Mouse (Mus musculus) forebrain, embryonic 10.5 days (tissue): Measurements from ENCODE around the gene Ralgapb. TPM values are rescaled to one million over a fixed set of nuclear protein-coding genes. Genes with fewer than 3 reads are reported as not detected.

ENCODE experiments used
- DNase-seq: peaks from one replicate; pipeline ENCODE4 v3.0.0-alpha.2; 2017; ENCODE audit warnings: low spot score; ENCODE audit errors: extremely low spot score
- H3K27ac ChIP-seq: fragments of 300-500 bp; sonication (generic); 2 replicates; pipeline ENCODE4 v1.5.1; 2016; ENCODE audit warnings: mild to moderate bottlenecking
- H3K27me3 ChIP-seq: fragments of 300-500 bp; sonication (generic); 2 replicates; pipeline ENCODE4 v1.6.1; 2016; ENCODE audit warnings: mild to moderate bottlenecking; ENCODE audit not compliant: poor library complexity, severe bottlenecking
- H3K36me3 ChIP-seq: fragments of 300-500 bp; sonication (generic); replicated peaks from 2 replicates; pipeline ENCODE4 v1.6.1; 2016; ENCODE audit warnings: mild to moderate bottlenecking, moderate library complexity
- H3K4me1 ChIP-seq: fragments of 300-500 bp; sonication (generic); 2 replicates; pipeline ENCODE4 v1.6.1; 2016
- H3K4me3 ChIP-seq: fragments of 300-500 bp; sonication (generic); 2 replicates; pipeline ENCODE4 v1.5.1; 2016; ENCODE audit warnings: mild to moderate bottlenecking, moderate library complexity
- H3K9me3 ChIP-seq: fragments of 300-500 bp; sonication (generic); 2 replicates; pipeline ENCODE4 v1.6.1; 2016; ENCODE audit warnings: mild to moderate bottlenecking, moderate library complexity
- WGBS: fragments of 180-500 bp; shearing (Covaris S2); methylation state at CpG from one replicate; pipeline ENCODE4 v1.1.7; 2016; 5-methylcytosine and 5-hydroxymethylcytosine counted together
- polyA plus RNA-seq: library from polyadenylated mRNA; unstranded; fragments of >200 nt; fragmentation: Nextera tagmentation; extraction: Ambion mirVana; gene quantifications from 2 replicates; pipeline ENCODE4 v1.2.1, GENCODE M21; 2016

Gene Ralgapb
- polyA plus RNA-seq: 12.8 and 13.6 TPM in 2 replicates

- Histone ChIP-seq H3K4me1 (peaks cover 19% of the 10 kb centered on the region), H3K27ac (peak within 1 kb of the TSS; percentile 93), H3K9me3 (no peaks in the 10 kb centered on the region), H3K4me3 (peak within 1 kb of the TSS; percentile 96), H3K27me3 (no peaks in the 10 kb centered on the region), H3K36me3 (no peaks in the 10 kb centered on the region)
- peak; percentile 99 for DNase-seq
- WGBS: under 1% methylated on average over 46 of the region's 46 CpGs
Observed at GRCm38 (mm10) chr2:158409595-158410021, at the start of gene Ralgapb. Gene Ralgapb (plus strand): TSS chr2:158409848.

DNA sequence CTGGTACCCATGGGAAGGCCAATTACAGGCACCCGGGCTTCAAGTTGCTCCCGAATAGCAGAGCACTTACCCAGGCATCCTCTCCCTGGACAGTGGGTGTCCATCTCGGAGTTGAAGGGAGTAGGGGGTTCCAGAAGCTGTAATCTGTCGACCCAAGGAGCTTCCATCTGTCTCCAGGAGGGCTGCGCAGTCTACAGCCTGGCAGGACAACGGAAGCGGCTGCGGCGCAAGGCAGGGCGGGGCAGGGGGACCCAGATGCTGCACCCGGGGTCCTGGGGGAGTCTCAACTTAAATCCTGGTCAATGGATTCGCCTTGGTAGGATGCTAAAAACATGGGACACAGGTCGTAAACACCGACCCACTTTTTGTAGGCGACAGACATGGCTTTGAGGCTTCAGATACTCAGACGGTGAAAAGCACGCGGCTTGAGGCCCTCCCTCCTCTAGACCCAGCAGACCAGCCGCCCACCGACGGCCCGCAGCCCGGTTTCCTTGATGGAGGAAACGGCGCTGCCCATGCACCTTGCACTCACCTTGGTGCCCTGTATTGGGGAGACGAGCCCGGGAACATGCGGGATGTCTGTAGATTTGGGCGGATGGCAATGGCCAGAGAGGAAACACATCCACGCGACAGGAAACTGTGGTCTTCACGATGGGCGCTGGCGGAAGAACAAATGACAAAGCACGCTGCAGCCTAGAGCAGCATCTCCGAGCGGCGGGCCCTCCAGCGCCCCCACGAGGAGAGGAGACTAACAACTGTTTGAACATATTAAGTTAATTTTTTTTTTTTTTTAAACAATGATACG is 48.6 kb upstream of the Ralgapb start:
- Histone ChIP-seq H3K36me3 (peaks cover 45% of the 10 kb centered on the region), H3K9me3 (no peaks in the 10 kb centered on the region), H3K27me3 (no peaks in the 10 kb centered on the region), H3K27ac (peak overlapping the region; percentile 95), H3K4me1 (peaks cover 26% of the 10 kb centered on the region), H3K4me3 (peak overlapping the region; percentile 88)
- DNase-seq: peak; percentile 90
- WGBS: under 1% methylated on average over 41 of the region's 41 CpGs

DNA sequence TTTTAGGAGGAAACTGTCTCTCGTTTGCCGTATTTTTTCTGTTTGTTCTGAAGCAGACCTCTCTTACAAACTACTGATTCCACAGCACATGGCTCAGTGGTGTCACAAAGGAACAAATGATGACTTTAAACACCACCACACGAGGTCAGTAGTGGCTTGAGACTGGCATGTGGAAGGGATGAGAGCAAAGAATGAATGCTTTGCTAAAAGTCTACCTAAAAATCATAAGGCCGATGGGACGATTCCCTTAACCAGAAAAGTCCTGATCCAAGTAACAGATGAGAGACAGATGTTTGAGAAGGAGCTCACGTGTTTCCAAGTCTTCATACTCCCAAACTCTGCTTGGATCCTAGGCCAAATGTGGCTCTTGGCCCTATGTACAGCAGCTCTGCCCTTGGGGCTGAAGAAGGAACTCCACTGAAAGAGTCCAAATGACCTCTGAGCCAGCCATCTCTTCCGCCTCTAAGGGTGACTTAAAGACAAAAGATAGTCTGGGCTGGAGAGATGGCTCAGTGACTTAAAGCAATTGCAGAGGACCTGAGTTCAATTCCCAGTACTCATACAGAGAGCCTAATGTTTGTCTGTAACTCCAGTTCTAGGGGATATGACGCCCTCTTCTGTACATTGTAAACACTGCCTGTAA is 47.8 kb upstream of the Ralgapb start:
- Histone ChIP-seq H3K9me3 (no peaks in the 10 kb centered on the region), H3K4me3 (peak overlapping the region; percentile 88), H3K27me3 (no peaks in the 10 kb centered on the region), H3K36me3 (peaks cover 38% of the 10 kb centered on the region), H3K27ac (peak overlapping the region; percentile 95), H3K4me1 (peaks cover 26% of the 10 kb centered on the region)
- no peak for DNase-seq
- 36% methylated on average over 8 of the region's 8 CpGs for WGBS

- peaks cover 15% of the 10 kb centered on the region for H3K4me1 ChIP-seq
- no peaks in the 10 kb centered on the region for H3K9me3 ChIP-seq
- DNase-seq: no peak
- peaks cover 14% of the 10 kb centered on the region for H3K36me3 ChIP-seq
- H3K27ac ChIP-seq: no peak overlapping the region
- no peak overlapping the region for H3K4me3 ChIP-seq
- H3K27me3 ChIP-seq: no peaks in the 10 kb centered on the region
- WGBS: 89% methylated on average over 4 of the region's 4 CpGs
Observed at GRCm38 (mm10) chr2:158364175-158364574, 45.5 kb upstream of the Ralgapb start.

GRCm38 (mm10) chr2:158365099-158365850 is 44.4 kb upstream of the Ralgapb start:
- DNase-seq: no peak
- WGBS: 73% methylated on average over 12 of the region's 12 CpGs

GRCm38 (mm10) chr2:158367654-158368053 is 42.0 kb upstream of the Ralgapb start:
- peaks cover 9% of the 10 kb centered on the region; the same call in 1 of the 2 replicates for H3K4me1 ChIP-seq
- H3K36me3 ChIP-seq: no peaks in the 10 kb centered on the region
- 90% methylated on average over 5 of the region's 5 CpGs for WGBS
- no peak overlapping the region for H3K4me3 ChIP-seq
- H3K27ac ChIP-seq: no peak overlapping the region
- no peaks in the 10 kb centered on the region for H3K9me3 ChIP-seq
- H3K27me3 ChIP-seq: no peaks in the 10 kb centered on the region
- no peak for DNase-seq

More at GRCm38 (mm10) chr2:158365099-158365850, 44.4 kb upstream of the Ralgapb start:
- Histone ChIP-seq H3K36me3 (peaks cover 3% of the 10 kb centered on the region), H3K27ac (no peak overlapping the region), H3K27me3 (no peaks in the 10 kb centered on the region), H3K4me3 (no peak overlapping the region), H3K9me3 (no peaks in the 10 kb centered on the region), H3K4me1 (peaks cover 11% of the 10 kb centered on the region)

DNA sequence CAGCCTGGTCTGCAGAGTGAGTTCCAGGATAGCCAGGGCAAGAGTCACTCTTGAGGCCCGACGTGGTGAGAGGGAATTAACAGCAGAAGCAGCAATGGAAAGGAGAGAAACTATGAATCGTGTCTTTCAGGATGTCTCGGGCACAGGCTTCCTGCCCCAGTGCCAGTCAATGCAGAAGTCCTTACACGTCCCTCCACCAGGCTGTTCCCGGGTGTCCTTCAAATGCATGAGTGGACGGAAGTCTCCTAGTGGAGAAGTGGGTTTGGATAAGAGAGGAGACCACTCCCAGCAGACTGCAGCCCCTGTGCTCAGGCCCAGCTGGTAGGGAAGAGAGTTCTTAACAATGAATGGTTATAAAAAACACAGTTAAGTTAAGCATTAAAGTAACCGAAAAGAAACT is 41.3 kb upstream of the Ralgapb start:
- H3K4me3 ChIP-seq: no peak overlapping the region
- H3K36me3 ChIP-seq: no peaks in the 10 kb centered on the region
- H3K27ac ChIP-seq: no peak overlapping the region
- H3K27me3 ChIP-seq: peaks cover 5% of the 10 kb centered on the region
- DNase-seq: no peak
- H3K9me3 ChIP-seq: no peaks in the 10 kb centered on the region
- 95% methylated on average over 8 of the region's 8 CpGs for WGBS
- peaks cover 9% of the 10 kb centered on the region; the same call in 1 of the 2 replicates for H3K4me1 ChIP-seq

DNA sequence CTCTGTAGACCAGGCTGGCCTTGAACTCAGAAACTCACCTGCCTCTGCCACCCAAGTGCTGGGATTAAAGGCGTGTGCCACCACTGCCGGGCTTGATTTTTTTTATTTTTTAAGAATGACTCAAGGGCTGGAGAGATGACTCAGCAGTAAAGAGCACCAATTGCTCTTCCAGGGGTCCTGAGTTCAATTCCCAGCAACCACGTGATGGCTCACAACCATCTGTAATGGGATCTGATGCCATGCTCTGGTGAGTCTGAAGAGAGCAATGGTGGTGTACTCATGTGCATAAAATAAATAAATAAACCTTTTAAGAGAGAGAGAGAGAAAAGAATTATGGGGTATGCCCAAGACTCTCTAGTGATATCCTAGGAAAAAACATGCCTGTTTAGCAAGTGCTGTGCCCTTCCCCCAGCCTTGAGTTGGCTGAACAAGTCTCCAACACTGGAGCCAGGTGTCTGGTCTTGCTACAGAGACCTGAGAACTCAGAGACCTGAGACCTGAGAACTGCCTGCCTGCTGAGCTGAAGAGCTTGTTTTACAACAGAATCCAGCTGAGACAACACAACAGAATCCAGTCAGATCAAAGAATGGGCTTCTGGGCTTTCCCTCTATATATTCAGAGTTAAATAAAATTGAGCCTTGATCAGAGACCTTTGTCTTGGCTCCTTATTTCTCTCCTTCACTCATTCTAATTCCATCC is 40.0 kb upstream of the Ralgapb start:
- no peak for DNase-seq
- WGBS: 83% methylated on average over 3 of the region's 3 CpGs
- Histone ChIP-seq H3K27ac (no peak overlapping the region), H3K9me3 (no peaks in the 10 kb centered on the region), H3K4me1 (peaks cover 10% of the 10 kb centered on the region), H3K4me3 (no peak overlapping the region), H3K27me3 (peaks cover 18% of the 10 kb centered on the region), H3K36me3 (no peaks in the 10 kb centered on the region)

- H3K9me3 ChIP-seq: no peaks in the 10 kb centered on the region
- 0 out of 2 replicates have a peak overlapping the region, but pooled peaks have one; percentile 22 for H3K27ac ChIP-seq
- H3K4me1 ChIP-seq: peaks cover 15% of the 10 kb centered on the region
- H3K4me3 ChIP-seq: no peak overlapping the region
- no peak for DNase-seq
- H3K36me3 ChIP-seq: no peaks in the 10 kb centered on the region
- 8% methylated on average over 5 of the region's 5 CpGs for WGBS
- H3K27me3 ChIP-seq: peaks cover 24% of the 10 kb centered on the region
Observed at GRCm38 (mm10) chr2:158370173-158370550, 39.5 kb upstream of the Ralgapb start.

DNA sequence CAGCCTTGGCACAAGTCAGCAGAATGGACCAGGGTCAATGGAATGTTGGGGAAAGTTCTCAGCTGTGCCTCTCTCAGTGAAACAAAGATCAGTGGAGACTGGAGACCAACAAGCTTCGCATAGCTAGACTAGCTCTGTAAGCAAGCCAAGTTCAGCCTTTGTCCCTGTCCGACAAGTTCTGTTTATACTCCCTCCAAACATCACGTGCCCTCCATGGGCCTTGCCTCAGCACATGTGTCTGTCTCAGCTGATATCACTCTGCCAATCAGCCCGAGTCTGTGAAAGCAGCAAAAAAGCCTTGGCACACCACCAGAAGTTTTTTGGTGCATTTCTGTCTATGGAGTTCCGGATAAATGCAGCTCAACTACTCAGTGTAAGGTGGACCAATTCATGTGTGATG is 36.6 kb upstream of the Ralgapb start:
- H3K27ac ChIP-seq: no peak overlapping the region
- 89% methylated on average over 5 of the region's 5 CpGs for WGBS
- peaks cover 28% of the 10 kb centered on the region for H3K4me1 ChIP-seq
- no peaks in the 10 kb centered on the region for H3K9me3 ChIP-seq
- no peaks in the 10 kb centered on the region for H3K36me3 ChIP-seq
- no peak overlapping the region for H3K4me3 ChIP-seq
- DNase-seq: no peak
- peaks cover 43% of the 10 kb centered on the region for H3K27me3 ChIP-seq

GRCm38 (mm10) chr2:158373516-158373915 is 36.1 kb upstream of the Ralgapb start:
- Histone ChIP-seq H3K27ac (no peak overlapping the region), H3K4me1 (peaks cover 28% of the 10 kb centered on the region), H3K27me3 (peaks cover 43% of the 10 kb centered on the region), H3K4me3 (no peak overlapping the region), H3K36me3 (no peaks in the 10 kb centered on the region), H3K9me3 (no peaks in the 10 kb centered on the region)
- whole genome bisulfite sequencing: 73% methylated on average over 7 of the region's 7 CpGs
- DNase-seq: no peak

GRCm38 (mm10) chr2:158375443-158376122 is 34.1 kb upstream of the Ralgapb start, which contains the start of gene Snhg11:
Gene Snhg11 (plus strand): TSS chr2:158375638.
- Histone ChIP-seq H3K4me1 (peaks cover 18% of the 10 kb centered on the region), H3K9me3 (no peaks in the 10 kb centered on the region), H3K36me3 (no peaks in the 10 kb centered on the region), H3K4me3 (peak within 1 kb of the TSS; percentile 60), H3K27ac (peak within 1 kb of the TSS; percentile 72), H3K27me3 (peaks cover 43% of the 10 kb centered on the region)
- peak; percentile 79 for DNase-seq
- WGBS: 1% methylated on average over 36 of the region's 36 CpGs
